ENCODE assay signal across 16 mouse cellular contexts in the genomic region with DNA sequence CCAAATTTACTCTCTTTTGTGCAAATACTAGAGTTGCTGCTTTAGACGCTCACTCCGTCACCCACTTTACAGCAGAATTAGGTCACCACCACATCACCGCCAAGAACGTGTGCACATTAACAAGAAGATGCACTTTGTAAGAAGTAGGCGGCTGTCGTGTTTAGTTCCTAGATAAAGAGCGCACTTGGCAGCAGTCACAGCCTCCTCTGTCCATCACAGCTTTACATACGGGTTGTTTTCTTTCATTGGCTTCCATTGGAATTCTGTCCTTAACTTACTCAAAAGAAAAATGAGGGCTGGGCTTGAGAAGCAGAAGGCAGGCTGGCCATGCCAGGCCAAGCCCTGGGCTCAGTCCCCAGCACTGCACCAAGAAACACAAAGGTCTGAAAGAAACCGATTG. TPM values are rescaled to one million over a fixed set of nuclear protein-coding genes. Genes with fewer than 3 reads are reported as not detected.
DNase-seq lines count a peak whose midpoint lies in the region; ATAC-seq and TF ChIP-seq lines count a peak whose summit lies in the region.
"Had no signal": no experiment of that assay in that cellular context is flagged by ENCODE, and none has a peak within 500 bp of the region (broad histone marks: within the 10 kb centered on the region; RNA-seq: fewer than 3 reads in every experiment).

No protein-coding gene starts in this region.

- TF ChIP-seq CTCF in left cerebral cortex, adult 2 months (IDR thresholded peaks at IDR 0.05): no peak

- H3K27me3 ChIP-seq in forebrain, embryonic 14.5 days (replicated peaks; ENCODE audit: control insufficient read depth, insufficient read depth, low read length): no peaks in the 10 kb centered on the region
- H3K27me3 ChIP-seq in forebrain, embryonic 12.5 days: no peaks in the 10 kb centered on the region
- H3K27me3 ChIP-seq in embryonic facial prominence, embryonic 10.5 days (replicated peaks; ENCODE audit: low read depth, poor library complexity, severe bottlenecking): no peaks in the 10 kb centered on the region
- H3K27me3 ChIP-seq: liver, embryonic 13.5 days; Patski; stomach, embryonic 15.5 days had no signal

- peak; percentile 84 for DNase-seq in forebrain, embryonic 14.5 days (ENCODE audit: low spot score)
- DNase-seq in left cerebral cortex, postnatal 10 days (ENCODE audit: extremely low spot score in 1 of 2, low spot score in 2 of 2): peak; percentile 31 to 45
- DNase-seq in left cerebral cortex, adult 2 months (ENCODE audit: extremely low spot score in 1 of 2, low spot score in 2 of 2): no peak
- peak; percentile 54 to 75 for DNase-seq in right cerebral cortex, postnatal 10 days (ENCODE audit: low spot score in 2 of 2)
- DNase-seq in right cerebral cortex, postnatal 14 days: no peak
- no peak for DNase-seq in embryonic facial prominence, embryonic 10.5 days (ENCODE audit: low spot score)
- no peak for DNase-seq in lung, postnatal 14 days
- DNase-seq: cerebellum, adult 8-10 months; liver, embryonic 13.5 days; lung, postnatal 36 days; thymus, postnatal 14 days had no signal

- peak; percentile 85 for ATAC-seq in forebrain, embryonic 14.5 days
- no peak for ATAC-seq in forebrain, embryonic 12.5 days (ENCODE audit: low FRiP score)
- ATAC-seq: Patski had no signal

- H3K9me3 ChIP-seq in forebrain, embryonic 14.5 days (replicated peaks; ENCODE audit: control insufficient read depth, low read length): no peaks in the 10 kb centered on the region
- H3K9me3 ChIP-seq in forebrain, embryonic 12.5 days: no peaks in the 10 kb centered on the region
- no peaks in the 10 kb centered on the region for H3K9me3 ChIP-seq in embryonic facial prominence, embryonic 10.5 days
- H3K9me3 ChIP-seq: limb, embryonic 10.5 days; liver, embryonic 13.5 days; stomach, embryonic 15.5 days had no signal

- H3K36me3 ChIP-seq in forebrain, embryonic 14.5 days (ENCODE audit: control insufficient read depth, insufficient read depth, low read length): no peaks in the 10 kb centered on the region
- H3K36me3 ChIP-seq in forebrain, embryonic 12.5 days (replicated peaks): no peaks in the 10 kb centered on the region
- no peaks in the 10 kb centered on the region for H3K36me3 ChIP-seq in embryonic facial prominence, embryonic 10.5 days (replicated peaks)
- H3K36me3 ChIP-seq: limb, embryonic 10.5 days; liver, embryonic 13.5 days; stomach, embryonic 15.5 days had no signal

- H3K9ac ChIP-seq in forebrain, embryonic 14.5 days (ENCODE audit: low read length): no peak overlapping the region
- H3K9ac ChIP-seq in forebrain, embryonic 12.5 days: no peak overlapping the region
- H3K9ac ChIP-seq: liver, embryonic 13.5 days; stomach, embryonic 15.5 days had no signal

- WGBS in forebrain, embryonic 14.5 days: 24% methylated on average over 9 of the region's 9 CpGs
- 58% methylated on average over 9 of the region's 9 CpGs for WGBS in forebrain, embryonic 12.5 days
- WGBS in embryonic facial prominence, embryonic 10.5 days: 86% methylated on average over 9 of the region's 9 CpGs

- no peak overlapping the region for H3K4me2 ChIP-seq in forebrain, embryonic 14.5 days (ENCODE audit: low read length)
- H3K4me2 ChIP-seq in forebrain, embryonic 12.5 days: no peak overlapping the region
- H3K4me2 ChIP-seq: heart, embryonic 11.5 days; liver, embryonic 13.5 days; stomach, embryonic 15.5 days had no signal

- H3K4me1 ChIP-seq in forebrain, embryonic 14.5 days (ENCODE audit: control insufficient read depth, insufficient read depth, low read length): peaks cover 11% of the 10 kb centered on the region; the same call in 1 of the 2 replicates
- peaks cover 13% of the 10 kb centered on the region for H3K4me1 ChIP-seq in forebrain, embryonic 12.5 days
- peaks cover 10% of the 10 kb centered on the region for H3K4me1 ChIP-seq in embryonic facial prominence, embryonic 10.5 days
- H3K4me1 ChIP-seq: liver, embryonic 13.5 days; stomach, embryonic 15.5 days had no signal

- no peak overlapping the region for H3K4me3 ChIP-seq in forebrain, embryonic 14.5 days (ENCODE audit: low read depth, low read length)
- H3K4me3 ChIP-seq in forebrain, embryonic 12.5 days (replicated peaks): no peak overlapping the region
- no peak overlapping the region for H3K4me3 ChIP-seq in left cerebral cortex, adult 2 months
- no peak overlapping the region for H3K4me3 ChIP-seq in embryonic facial prominence, embryonic 10.5 days
- H3K4me3 ChIP-seq: limb, embryonic 10.5 days; liver, embryonic 13.5 days; stomach, embryonic 15.5 days had no signal

- intact Hi-C loops in left cerebral cortex, postnatal 10 days (cut with DNase I): no loop called here
- intact Hi-C loops in left cerebral cortex, adult 2 months (cut with DNase I): no loop called here

- peak overlapping the region; percentile 39 for H3K27ac ChIP-seq in forebrain, embryonic 14.5 days (ENCODE audit: low read depth, low read length)
- no peak overlapping the region for H3K27ac ChIP-seq in forebrain, embryonic 12.5 days
- H3K27ac ChIP-seq in left cerebral cortex, adult 2 months: no peak overlapping the region
- H3K27ac ChIP-seq in embryonic facial prominence, embryonic 10.5 days (replicated peaks): no peak overlapping the region
- H3K27ac ChIP-seq: limb, embryonic 10.5 days; liver, embryonic 13.5 days; stomach, embryonic 15.5 days had no signal

RNA-seq across cellular contexts. Expression of a gene that starts 11.6 kb away (rescaled TPM):
- 101 and 132 TPM in 2 replicates for polyA plus RNA-seq in forebrain, embryonic 14.5 days (2014; fragmentation: Nextera tagmentation; extraction: Ambion mirVana)
- 123 and 124 TPM in 2 replicates for polyA plus RNA-seq in forebrain, embryonic 12.5 days (2016; fragmentation: Nextera tagmentation; extraction: Ambion mirVana)
- total RNA-seq in left cerebral cortex, postnatal 10 days (2021): 100 to 1,000 TPM; 427 to 448 TPM
- 100 to 1,000 TPM; 444 to 487 TPM for total RNA-seq in left cerebral cortex, adult 2 months (2021)
- polyA plus RNA-seq in embryonic facial prominence, embryonic 10.5 days (2016; fragmentation: Nextera tagmentation; extraction: Ambion mirVana): 49.4 and 51.3 TPM in 2 replicates

Comparison
In these comparisons a context has a peak if more than half of its experiments do, and no peak if none do; other contexts are left out.
1. DNase-seq: peak in forebrain, embryonic 14.5 days (single experiment), left cerebral cortex, postnatal 10 days (2 of 2) and right cerebral cortex, postnatal 10 days (2 of 2); none in left cerebral cortex, adult 2 months (0 of 2), right cerebral cortex, postnatal 14 days (single experiment), embryonic facial prominence, embryonic 10.5 days (single experiment) and lung, postnatal 14 days (single experiment).